In genomic region chr16:38400311-38400960, GRCm38 (mm10) we compare ENCODE assay signal across 9 mouse cellular contexts. TPM values are rescaled to one million over a fixed set of nuclear protein-coding genes. Genes with fewer than 3 reads are reported as not detected.
DNase-seq lines count a peak whose midpoint lies in the region; ATAC-seq and TF ChIP-seq lines count a peak whose summit lies in the region.
"Had no signal": no experiment of that assay in that cellular context is flagged by ENCODE, and none has a peak within 500 bp of the region (broad histone marks: within the 10 kb centered on the region; RNA-seq: fewer than 3 reads in every experiment).

No protein-coding gene starts in this region.

- no peak for ATAC-seq in limb, embryonic 14.5 days (ENCODE audit: low FRiP score, low read depth)
- 0 out of 2 replicates have a peak, but pooled peaks have one; percentile 12 for ATAC-seq in stomach, postnatal 0 days (ENCODE audit: low FRiP score, low TSS enrichment)

- peak; percentile 39 for DNase-seq in adrenal gland, postnatal 10 days
- DNase-seq in adrenal gland, adult 8-10 months, result no peak
- DNase-seq in ovary, postnatal 36 days (ENCODE audit: low spot score), result peak; percentile 8
- DNase-seq in ovary, adult 18-20 months (ENCODE audit: low spot score), result no peak
- DNase-seq in limb, embryonic 14.5 days (ENCODE audit: low spot score), result no peak
- DNase-seq in stomach, postnatal 0 days (ENCODE audit: low spot score), result no peak
- DNase-seq in thymus, postnatal 0 days (ENCODE audit: low spot score), result no peak
- no peak for DNase-seq in T-cell, adult 2 months (ENCODE audit: low spot score)

- TF ChIP-seq CTCF in stomach, postnatal 0 days (IDR thresholded peaks at IDR 0.05; ENCODE audit: low read depth), result no peak

- H3K4me1 ChIP-seq in limb, embryonic 14.5 days (ENCODE audit: control insufficient read depth, insufficient read depth, low read length), result peaks cover 22% of the 10 kb centered on the region
- H3K4me1 ChIP-seq in stomach, postnatal 0 days (replicated peaks; ENCODE audit: control insufficient read depth, insufficient read depth), result no peaks in the 10 kb centered on the region; the same call in 1 of the 2 replicates

- peak overlapping the region; percentile 62; the same call in 1 of the 2 replicates for H3K27ac ChIP-seq in limb, embryonic 14.5 days (replicated peaks; ENCODE audit: low read depth, low read length)
- no peak overlapping the region for H3K27ac ChIP-seq in stomach, postnatal 0 days (replicated peaks)

- H3K27me3 ChIP-seq in limb, embryonic 14.5 days (ENCODE audit: control insufficient read depth, insufficient read depth, low read length), result no peaks in the 10 kb centered on the region
- no peaks in the 10 kb centered on the region for H3K27me3 ChIP-seq in stomach, postnatal 0 days (ENCODE audit: control insufficient read depth, insufficient read depth, low read length)

- H3K9me3 ChIP-seq in limb, embryonic 14.5 days (ENCODE audit: control insufficient read depth, low read length), result no peaks in the 10 kb centered on the region
- no peaks in the 10 kb centered on the region for H3K9me3 ChIP-seq in stomach, postnatal 0 days (ENCODE audit: control insufficient read depth, low read length)

- no peak for TF ChIP-seq EP300 in stomach, postnatal 0 days (optimal IDR thresholded peaks at IDR 0.05)

- H3K36me3 ChIP-seq in limb, embryonic 14.5 days (ENCODE audit: control insufficient read depth, insufficient read depth, low read length), result no peaks in the 10 kb centered on the region
- no peaks in the 10 kb centered on the region for H3K36me3 ChIP-seq in stomach, postnatal 0 days (ENCODE audit: control insufficient read depth, insufficient read depth, low read length)

- whole genome bisulfite sequencing in limb, embryonic 14.5 days, result 81% methylated on average over 9 of the region's 9 CpGs
- 70% methylated on average over 9 of the region's 9 CpGs for WGBS in stomach, postnatal 0 days

- peak overlapping the region; percentile 21 for H3K4me3 ChIP-seq in limb, embryonic 14.5 days (replicated peaks; ENCODE audit: low read length)
- H3K4me3 ChIP-seq in stomach, postnatal 0 days (ENCODE audit: low read depth, low read length), result no peak overlapping the region

- H3K4me2 ChIP-seq in limb, embryonic 14.5 days (replicated peaks; ENCODE audit: low read depth, low read length, severe bottlenecking), result peak overlapping the region; percentile 51
- H3K4me2 ChIP-seq in stomach, postnatal 0 days (replicated peaks; ENCODE audit: low read depth), result peak overlapping the region; percentile 53

- H3K9ac ChIP-seq in limb, embryonic 14.5 days (ENCODE audit: low read depth, low read length, severe bottlenecking), result peak overlapping the region; percentile 43
- H3K9ac ChIP-seq in stomach, postnatal 0 days (ENCODE audit: low read length), result peak overlapping the region; percentile 41

- TF ChIP-seq POLR2A in limb, embryonic 14.5 days (IDR thresholded peaks at IDR 0.05; ENCODE audit: borderline replicate concordance, extremely low read depth, insufficient read depth, insufficient read length), result no peak

RNA-seq across cellular contexts. Expression of gene Pla1a, which starts 32.5 kb away (rescaled TPM):
- 10 to 100 TPM; 19.9 to 29.6 TPM for total RNA-seq in adrenal gland, postnatal 10 days (2021)
- total RNA-seq in adrenal gland, adult 8-10 months (2022), result 10 to 100 TPM; 12.0 to 56.7 (median 30.9) TPM
- polyA plus RNA-seq in limb, embryonic 14.5 days (2012; rRNA removed), result 0.85 and 1.1 TPM in 2 replicates
- 0.36 and 0.41 TPM in 2 replicates for polyA plus RNA-seq in limb, embryonic 14.5 days (2014; fragmentation: Nextera tagmentation; extraction: Ambion mirVana)
- 0.11 and 0.34 TPM in 2 replicates for polyA plus RNA-seq in stomach, postnatal 0 days (2015; fragmentation: Nextera tagmentation; extraction: Ambion mirVana)
- 2.2 and 2.8 TPM in 2 replicates for polyA plus RNA-seq in thymus, postnatal 0 days (2015; fragmentation: Nextera tagmentation; extraction: Ambion mirVana)

RNA-seq across cellular contexts. Expression of gene Popdc2, which starts 38.4 kb away (rescaled TPM):
- total RNA-seq in adrenal gland, postnatal 10 days (2021), result 1 to 10 TPM; 4.6 to 8.5 TPM
- 1 to 10 TPM in 2 of 4 experiments, under 1 TPM in 2; 0.66 to 2.5 (median 0.94) TPM for total RNA-seq in adrenal gland, adult 8-10 months (2022)
- polyA plus RNA-seq in limb, embryonic 14.5 days (2012; rRNA removed), result 4.6 and 6.0 TPM in 2 replicates
- 4.2 TPM in 2 replicates for polyA plus RNA-seq in limb, embryonic 14.5 days (2014; fragmentation: Nextera tagmentation; extraction: Ambion mirVana)
- polyA plus RNA-seq in stomach, postnatal 0 days (2015; fragmentation: Nextera tagmentation; extraction: Ambion mirVana), result 10.4 and 11.5 TPM in 2 replicates
- 0.30 and 0.87 TPM in 2 replicates for polyA plus RNA-seq in thymus, postnatal 0 days (2015; fragmentation: Nextera tagmentation; extraction: Ambion mirVana)

RNA-seq across cellular contexts. Expression of gene Adprh, which starts 52.1 kb away (rescaled TPM):
- 10 to 100 TPM; 37.0 to 40.0 TPM for total RNA-seq in adrenal gland, postnatal 10 days (2021)
- total RNA-seq in adrenal gland, adult 8-10 months (2022), result 10 to 100 TPM; 49.8 to 51.5 (median 50.1) TPM
- polyA plus RNA-seq in limb, embryonic 14.5 days (2012; rRNA removed), result 69.5 and 70.1 TPM in 2 replicates
- polyA plus RNA-seq in limb, embryonic 14.5 days (2014; fragmentation: Nextera tagmentation; extraction: Ambion mirVana), result 106 and 114 TPM in 2 replicates
- polyA plus RNA-seq in stomach, postnatal 0 days (2015; fragmentation: Nextera tagmentation; extraction: Ambion mirVana), result 44.4 and 46.7 TPM in 2 replicates
- polyA plus RNA-seq in thymus, postnatal 0 days (2015; fragmentation: Nextera tagmentation; extraction: Ambion mirVana), result 90.2 and 91.5 TPM in 2 replicates

RNA-seq across cellular contexts. Expression of gene Gm21987, which starts 53.6 kb away (rescaled TPM):
- total RNA-seq in adrenal gland, postnatal 10 days (2021), result not detected
- under 1 TPM in 1 of 4 experiments, not detected in 3; 0.97 TPM for total RNA-seq in adrenal gland, adult 8-10 months (2022)
- polyA plus RNA-seq in limb, embryonic 14.5 days (2012; rRNA removed), result 0.78 TPM in 1 of 2 replicates, not detected in the other
- polyA plus RNA-seq in limb, embryonic 14.5 days (2014; fragmentation: Nextera tagmentation; extraction: Ambion mirVana), result not detected in 2 replicates
- not detected in 2 replicates for polyA plus RNA-seq in stomach, postnatal 0 days (2015; fragmentation: Nextera tagmentation; extraction: Ambion mirVana)
- polyA plus RNA-seq in thymus, postnatal 0 days (2015; fragmentation: Nextera tagmentation; extraction: Ambion mirVana), result not detected in 2 replicates
- polyA plus RNA-seq: gonadal fat pad, adult 2 months had no signal

RNA-seq across cellular contexts. Expression of gene Cox17, which starts 53.6 kb away (rescaled TPM):
- 100 to 1,000 TPM; 385 to 411 TPM for total RNA-seq in adrenal gland, postnatal 10 days (2021)
- total RNA-seq in adrenal gland, adult 8-10 months (2022), result 100 to 1,000 TPM; 171 to 378 (median 215) TPM
- polyA plus RNA-seq in limb, embryonic 14.5 days (2012; rRNA removed), result 50.0 and 83.6 TPM in 2 replicates
- 107 and 124 TPM in 2 replicates for polyA plus RNA-seq in limb, embryonic 14.5 days (2014; fragmentation: Nextera tagmentation; extraction: Ambion mirVana)
- polyA plus RNA-seq in stomach, postnatal 0 days (2015; fragmentation: Nextera tagmentation; extraction: Ambion mirVana), result 301 and 327 TPM in 2 replicates
- 322 and 349 TPM in 2 replicates for polyA plus RNA-seq in thymus, postnatal 0 days (2015; fragmentation: Nextera tagmentation; extraction: Ambion mirVana)

Comparison
In these comparisons a context has a peak if more than half of its experiments do, and no peak if none do; other contexts are left out.
1. DNase-seq: peak in adrenal gland, postnatal 10 days (single experiment) and ovary, postnatal 36 days (single experiment); none in adrenal gland, adult 8-10 months (single experiment), ovary, adult 18-20 months (single experiment), limb, embryonic 14.5 days (single experiment), stomach, postnatal 0 days (single experiment), thymus, postnatal 0 days (single experiment) and T-cell, adult 2 months (single experiment).